Mouse (Mus musculus) limb, embryonic 11.5 days (tissue): ENCODE measurements around the gene Dhrs4. TPM values are rescaled to one million over a fixed set of nuclear protein-coding genes. Genes with fewer than 3 reads are reported as not detected.

Source experiments
- ATAC-seq: fragments of 200-750 bp; cut with Nextera tagmentation; 2 replicates; pipeline ENCODE4 v1.8.0; 2017; ENCODE audit warnings: low read depth; ENCODE audit not compliant: insufficient number of reproducible peaks, low FRiP score, low TSS enrichment
- DNase-seq: peaks from one replicate; pipeline ENCODE4 v3.0.0-alpha.2; 2015; ENCODE audit warnings: low spot score
- H3K27ac ChIP-seq: fragments of 300-500 bp; sonication (generic); replicated peaks from 2 replicates; pipeline ENCODE4 v1.5.1; 2014; ENCODE audit warnings: low read depth, mild to moderate bottlenecking, low read length
- H3K27me3 ChIP-seq: fragments of 300-500 bp; sonication (generic); 2 replicates; pipeline ENCODE4 v1.6.1; 2014; ENCODE audit warnings: mild to moderate bottlenecking, low read length, mixed read lengths; ENCODE audit not compliant: control insufficient read depth, insufficient read depth
- H3K36me3 ChIP-seq: fragments of 300-500 bp; sonication (generic); 2 replicates; pipeline ENCODE4 v1.6.1; 2014; ENCODE audit warnings: mild to moderate bottlenecking, low read length, moderate library complexity, mixed read lengths; ENCODE audit not compliant: control insufficient read depth, insufficient read depth
- H3K4me1 ChIP-seq: fragments of 300-500 bp; sonication (generic); 2 replicates; pipeline ENCODE4 v1.6.1; 2014; ENCODE audit warnings: low read length, mixed read lengths; ENCODE audit not compliant: control insufficient read depth, insufficient read depth
- H3K4me2 ChIP-seq: fragments of 300-500 bp; sonication (generic); 2 replicates; pipeline ENCODE4 v1.6.1; 2014; ENCODE audit warnings: low read depth, mild to moderate bottlenecking, moderate library complexity; ENCODE audit not compliant: severe bottlenecking
- H3K4me3 ChIP-seq: fragments of 300-500 bp; sonication (generic); 2 replicates; pipeline ENCODE4 v1.5.1; 2014; ENCODE audit warnings: low read depth, low read length
- H3K9ac ChIP-seq: fragments of 300-500 bp; sonication (generic); 2 replicates; pipeline ENCODE4 v1.6.1; 2014; ENCODE audit warnings: mild to moderate bottlenecking, low read length
- H3K9me3 ChIP-seq: fragments of 300-500 bp; sonication (generic); 2 replicates; pipeline ENCODE4 v1.6.1; 2016; ENCODE audit warnings: low read length; ENCODE audit not compliant: control insufficient read depth
- WGBS: fragments of 180-500 bp; shearing (Covaris S2); extraction: QIAGEN DNeasy Blood & Tissue Kit; methylation state at CpG from one replicate; pipeline ENCODE4 v1.1.7; 2014; 5-methylcytosine and 5-hydroxymethylcytosine counted together
- polyA plus RNA-seq: library from polyadenylated mRNA; unstranded; fragments of >200 nt; fragmentation: Nextera tagmentation; extraction: Ambion mirVana; gene quantifications from 2 replicates; pipeline ENCODE4 v1.2.1, GENCODE M21; 2014

Gene Dhrs4
- polyA plus RNA-seq, 1 experiment from 2014 or later = 49.4 TPM

GRCm38 (mm10) chr14:55510125-55510731, 31.7 kb downstream of the Dhrs4 start, which contains the start of gene Cpne6:
TSS of gene Cpne6 (plus strand) at chr14:55510445.
- Histone ChIP-seq H3K27ac (no peak within 1 kb of the TSS), H3K36me3 (no peaks in the 10 kb centered on the region), H3K4me3 (no peak within 1 kb of the TSS), H3K4me1 (no peaks in the 10 kb centered on the region), H3K9me3 (no peaks in the 10 kb centered on the region), H3K4me2 (no peak within 1 kb of the TSS), H3K27me3 (no peaks in the 10 kb centered on the region), H3K9ac (no peak within 1 kb of the TSS)
- WGBS = 66% methylated on average over 22 of the region's 22 CpGs
- DNase-seq = no peak
- ATAC-seq = peak; percentile 44; the same call in 1 of the 2 replicates

GRCm38 (mm10) chr14:55511037-55511436, 32.5 kb downstream of the Dhrs4 start:
- ATAC-seq (no peak), DNase-seq (no peak)
- H3K27ac ChIP-seq = no peak overlapping the region
- no peaks in the 10 kb centered on the region for H3K4me1 ChIP-seq
- H3K9me3 ChIP-seq = no peaks in the 10 kb centered on the region
- WGBS = 55% methylated on average over 7 of the region's 7 CpGs
- H3K4me3 ChIP-seq = no peak overlapping the region
- H3K36me3 ChIP-seq = no peaks in the 10 kb centered on the region
- no peak overlapping the region for H3K9ac ChIP-seq
- no peak overlapping the region for H3K4me2 ChIP-seq
- H3K27me3 ChIP-seq = no peaks in the 10 kb centered on the region

GRCm38 (mm10) chr14:55513927-55514326, 35.4 kb downstream of the Dhrs4 start:
- Histone ChIP-seq H3K9ac (no peak overlapping the region), H3K27me3 (no peaks in the 10 kb centered on the region), H3K27ac (no peak overlapping the region), H3K4me2 (no peak overlapping the region), H3K36me3 (no peaks in the 10 kb centered on the region), H3K4me3 (no peak overlapping the region), H3K9me3 (no peaks in the 10 kb centered on the region), H3K4me1 (no peaks in the 10 kb centered on the region)
- DNase-seq = no peak
- ATAC-seq = no peak
- WGBS = 69% methylated on average over 10 of the region's 10 CpGs

GRCm38 (mm10) chr14:55515846-55516245, 37.3 kb downstream of the Dhrs4 start:
- Histone ChIP-seq H3K4me3 (no peak overlapping the region), H3K27ac (no peak overlapping the region), H3K4me2 (no peak overlapping the region), H3K36me3 (no peaks in the 10 kb centered on the region), H3K9me3 (no peaks in the 10 kb centered on the region), H3K27me3 (peaks cover 8% of the 10 kb centered on the region), H3K4me1 (no peaks in the 10 kb centered on the region), H3K9ac (no peak overlapping the region)
- WGBS = 92% methylated on average over 4 of the region's 4 CpGs
- no peak for ATAC-seq
- DNase-seq = no peak

GRCm38 (mm10) chr14:55518897-55519296, 40.3 kb downstream of the Dhrs4 start:
- H3K9me3 ChIP-seq = no peaks in the 10 kb centered on the region
- no peaks in the 10 kb centered on the region for H3K36me3 ChIP-seq
- no peak overlapping the region for H3K27ac ChIP-seq
- DNase-seq (no peak), ATAC-seq (no peak)
- WGBS = 43% methylated on average over 2 of the region's 2 CpGs
- H3K4me1 ChIP-seq = no peaks in the 10 kb centered on the region
- H3K4me3 ChIP-seq = no peak overlapping the region
- no peak overlapping the region for H3K4me2 ChIP-seq
- no peak overlapping the region for H3K9ac ChIP-seq
- H3K27me3 ChIP-seq = peaks cover 20% of the 10 kb centered on the region

GRCm38 (mm10) chr14:55519604-55520003, 41.0 kb downstream of the Dhrs4 start:
- ATAC-seq (no peak), DNase-seq (no peak)
- H3K4me1 ChIP-seq = no peaks in the 10 kb centered on the region
- H3K9me3 ChIP-seq = no peaks in the 10 kb centered on the region
- 62% methylated on average over 4 of the region's 4 CpGs for WGBS
- H3K27ac ChIP-seq = no peak overlapping the region
- no peak overlapping the region for H3K4me3 ChIP-seq
- H3K4me2 ChIP-seq = no peak overlapping the region
- no peaks in the 10 kb centered on the region for H3K36me3 ChIP-seq
- no peak overlapping the region for H3K9ac ChIP-seq
- H3K27me3 ChIP-seq = peaks cover 20% of the 10 kb centered on the region

GRCm38 (mm10) chr14:55520451-55521361, 42.1 kb downstream of the Dhrs4 start:
- peak; percentile 55 for DNase-seq

GRCm38 (mm10) chr14:55524062-55524461, 45.5 kb downstream of the Dhrs4 start:
- Histone ChIP-seq H3K4me2 (no peak overlapping the region), H3K4me1 (no peaks in the 10 kb centered on the region), H3K36me3 (no peaks in the 10 kb centered on the region), H3K9me3 (no peaks in the 10 kb centered on the region), H3K9ac (no peak overlapping the region), H3K4me3 (no peak overlapping the region), H3K27ac (no peak overlapping the region), H3K27me3 (peaks cover 20% of the 10 kb centered on the region)
- WGBS = 63% methylated on average over 4 of the region's 4 CpGs
- ATAC-seq (no peak), DNase-seq (no peak)

More at GRCm38 (mm10) chr14:55520451-55521361, 42.1 kb downstream of the Dhrs4 start:
- H3K36me3 ChIP-seq = no peaks in the 10 kb centered on the region
- no peak overlapping the region for H3K27ac ChIP-seq
- no peak overlapping the region for H3K9ac ChIP-seq
- peak overlapping the region; percentile 84 for H3K4me2 ChIP-seq
- peaks cover 20% of the 10 kb centered on the region for H3K27me3 ChIP-seq
- H3K4me1 ChIP-seq = no peaks in the 10 kb centered on the region
- ATAC-seq = peak; percentile 35; the same call in 1 of the 2 replicates
- under 1% methylated on average over 61 of the region's 61 CpGs for WGBS
- no peaks in the 10 kb centered on the region for H3K9me3 ChIP-seq
- H3K4me3 ChIP-seq = peak overlapping the region; percentile 43
